In the genomic region with DNA sequence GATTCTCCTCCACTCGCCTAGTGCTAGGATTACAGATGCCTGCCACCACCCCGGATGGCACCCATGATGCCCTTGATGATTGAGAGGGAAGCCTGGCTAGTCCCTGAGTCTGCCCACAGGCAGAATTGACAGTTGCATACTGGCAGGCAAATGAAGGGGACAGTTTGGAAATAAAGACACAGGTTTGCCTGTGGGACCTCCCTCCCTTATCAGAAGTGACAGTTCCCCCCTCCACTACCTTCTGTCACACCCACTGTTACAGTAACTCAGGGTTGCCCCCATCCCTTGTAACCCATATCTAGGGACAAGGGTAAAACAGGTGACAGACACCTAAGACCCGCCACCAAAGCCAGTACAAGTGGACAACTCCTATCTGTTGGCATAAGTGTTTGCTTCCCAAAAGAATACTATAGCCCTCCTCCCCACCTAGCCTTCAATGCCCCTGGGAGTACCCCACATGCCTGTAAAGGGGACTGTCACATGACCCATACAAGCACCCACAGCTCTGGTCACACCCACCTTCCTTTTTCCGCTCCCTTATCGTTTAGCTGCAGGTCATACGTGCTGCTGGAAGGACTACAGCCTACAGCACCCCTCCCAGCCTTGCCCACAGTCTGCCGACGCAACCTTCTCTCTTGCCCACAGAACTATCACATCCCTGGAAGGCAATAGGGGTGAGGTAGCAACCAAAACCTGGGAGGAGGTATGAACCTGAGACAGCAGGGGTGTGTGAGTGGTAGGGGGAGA, we compare ENCODE assay signal across 11 mouse cellular contexts. TPM values are rescaled to one million over a fixed set of nuclear protein-coding genes. Genes with fewer than 3 reads are reported as not detected.
DNase-seq lines count a peak whose midpoint lies in the region; ATAC-seq and TF ChIP-seq lines count a peak whose summit lies in the region.
"Had no signal": no experiment of that assay in that cellular context is flagged by ENCODE, and none has a peak within 500 bp of the region (broad histone marks: within the 10 kb centered on the region; RNA-seq: fewer than 3 reads in every experiment).

No protein-coding gene starts in this region.

- no peak overlapping the region for H3K9ac ChIP-seq in heart, adult 2 months (ENCODE audit: low read depth, low read length)
- no peak overlapping the region for H3K9ac ChIP-seq in lung, postnatal 0 days (replicated peaks; ENCODE audit: low read depth)
- peak overlapping the region; percentile 38; the same call in 1 of the 2 replicates for H3K9ac ChIP-seq in liver, postnatal 0 days (replicated peaks)
- H3K9ac ChIP-seq in midbrain, embryonic 15.5 days = no peak overlapping the region
- H3K9ac ChIP-seq: embryonic facial prominence, embryonic 15.5 days had no signal

- WGBS in heart, adult 2 months = 43% methylated on average over 8 of the region's 8 CpGs
- WGBS in lung, postnatal 0 days = 78% methylated on average over 8 of the region's 8 CpGs
- WGBS in liver, postnatal 0 days (ENCODE audit: insufficient replicate concordance) = 43% methylated on average over 8 of the region's 8 CpGs
- 91% methylated on average over 8 of the region's 8 CpGs for WGBS in midbrain, embryonic 15.5 days

- TF ChIP-seq CTCF in heart, adult 2 months (IDR thresholded peaks at IDR 0.05) = no peak
- TF ChIP-seq CTCF in lung, postnatal 0 days (IDR thresholded peaks at IDR 0.05) = no peak
- TF ChIP-seq CTCF in liver, postnatal 0 days (IDR thresholded peaks at IDR 0.05; ENCODE audit: low read depth) = no peak

- H3K36me3 ChIP-seq in heart, adult 2 months (ENCODE audit: control insufficient read depth, insufficient read depth, low read length) = no peaks in the 10 kb centered on the region
- no peaks in the 10 kb centered on the region for H3K36me3 ChIP-seq in lung, postnatal 0 days (ENCODE audit: insufficient read depth, low read length)
- H3K36me3 ChIP-seq in liver, postnatal 0 days (replicated peaks; ENCODE audit: insufficient read depth, low read length) = no peaks in the 10 kb centered on the region
- no peaks in the 10 kb centered on the region for H3K36me3 ChIP-seq in midbrain, embryonic 15.5 days (replicated peaks)
- H3K36me3 ChIP-seq: embryonic facial prominence, embryonic 15.5 days had no signal

- no peak overlapping the region for H3K4me2 ChIP-seq in lung, postnatal 0 days (replicated peaks; ENCODE audit: low read depth, low read length)
- H3K4me2 ChIP-seq in liver, postnatal 0 days (ENCODE audit: low read depth, low read length) = peak overlapping the region; percentile 59
- H3K4me2 ChIP-seq in midbrain, embryonic 15.5 days = no peak overlapping the region
- H3K4me2 ChIP-seq: embryonic facial prominence, embryonic 15.5 days had no signal

- 0 out of 2 replicates have a peak, but pooled peaks have one; percentile 26 for TF ChIP-seq EP300 in heart, adult 2 months (IDR thresholded peaks at IDR 0.05; ENCODE audit: insufficient read depth, low read depth, low read length)
- TF ChIP-seq EP300 in lung, postnatal 0 days (IDR thresholded peaks at IDR 0.05) = no peak
- TF ChIP-seq EP300 in liver, postnatal 0 days (IDR thresholded peaks at IDR 0.05; ENCODE audit: low read depth) = peak; percentile 81

- no peak overlapping the region for H3K4me3 ChIP-seq in heart, adult 2 months
- no peak overlapping the region for H3K4me3 ChIP-seq in lung, postnatal 0 days (ENCODE audit: low read depth, low read length)
- peak overlapping the region; percentile 13; the same call in 1 of the 2 replicates for H3K4me3 ChIP-seq in liver, postnatal 0 days (ENCODE audit: low read depth, low read length)
- H3K4me3 ChIP-seq in midbrain, embryonic 15.5 days = no peak overlapping the region
- H3K4me3 ChIP-seq: embryonic facial prominence, embryonic 15.5 days had no signal

- peaks cover 13% of the 10 kb centered on the region for H3K4me1 ChIP-seq in heart, adult 2 months (ENCODE audit: control insufficient read depth, insufficient read depth, low read length)
- no peaks in the 10 kb centered on the region for H3K4me1 ChIP-seq in lung, postnatal 0 days (ENCODE audit: insufficient read depth, low read depth, low read length)
- H3K4me1 ChIP-seq in liver, postnatal 0 days (ENCODE audit: insufficient read depth) = peaks cover 73% of the 10 kb centered on the region
- H3K4me1 ChIP-seq in midbrain, embryonic 15.5 days = peaks cover 17% of the 10 kb centered on the region

- H3K9me3 ChIP-seq in lung, postnatal 0 days (ENCODE audit: low read length) = no peaks in the 10 kb centered on the region
- no peaks in the 10 kb centered on the region for H3K9me3 ChIP-seq in liver, postnatal 0 days (ENCODE audit: low read length)
- H3K9me3 ChIP-seq in midbrain, embryonic 15.5 days = no peaks in the 10 kb centered on the region
- H3K9me3 ChIP-seq: embryonic facial prominence, embryonic 15.5 days had no signal

- no peaks in the 10 kb centered on the region for H3K27me3 ChIP-seq in heart, adult 2 months (ENCODE audit: control insufficient read depth, insufficient read depth, low read length)
- no peaks in the 10 kb centered on the region for H3K27me3 ChIP-seq in lung, postnatal 0 days (replicated peaks; ENCODE audit: insufficient read depth, low read length)
- no peaks in the 10 kb centered on the region for H3K27me3 ChIP-seq in liver, postnatal 0 days (ENCODE audit: insufficient read depth, low read length)
- H3K27me3 ChIP-seq in midbrain, embryonic 15.5 days (replicated peaks) = no peaks in the 10 kb centered on the region
- H3K27me3 ChIP-seq: embryonic facial prominence, embryonic 15.5 days had no signal

- no peak overlapping the region for H3K27ac ChIP-seq in heart, adult 2 months
- H3K27ac ChIP-seq in lung, postnatal 0 days (ENCODE audit: low read length) = no peak overlapping the region
- peak overlapping the region; percentile 89 for H3K27ac ChIP-seq in liver, postnatal 0 days (ENCODE audit: low read depth)
- no peak overlapping the region for H3K27ac ChIP-seq in midbrain, embryonic 15.5 days
- H3K27ac ChIP-seq: embryonic facial prominence, embryonic 15.5 days had no signal

- peak in 1 of 2 experiments; percentile 6 for DNase-seq in heart, adult 2 months
- DNase-seq in heart, postnatal 36 days = no peak
- DNase-seq in lung, postnatal 0 days (ENCODE audit: low spot score) = no peak
- DNase-seq in lung, postnatal 14 days = no peak
- DNase-seq in liver, postnatal 0 days = peak; percentile 69
- no peak for DNase-seq in frontal cortex, adult 2 months (ENCODE audit: extremely low spot score in 1 of 2, low spot score in 1 of 2)
- DNase-seq in cerebellum, adult 18-20 months = no peak
- DNase-seq: adrenal gland, adult 8-10 months; cerebellum, adult 8-10 months had no signal

- TF ChIP-seq POLR2A in heart, adult 2 months (IDR thresholded peaks at IDR 0.05; ENCODE audit: insufficient read depth, low read depth, low read length) = no peak

- ATAC-seq in lung, postnatal 0 days = 0 out of 2 replicates have a peak, but pooled peaks have one; percentile 24
- ATAC-seq in liver, postnatal 0 days = peak; percentile 95
- ATAC-seq in midbrain, embryonic 15.5 days (replicated peaks) = no peak

- peaks cover 3% of the 10 kb centered on the region for H3K79me2 ChIP-seq in heart, adult 2 months (replicated peaks; ENCODE audit: control insufficient read depth, insufficient read depth, low read length)

- intact Hi-C loops in heart, adult 2 months (cut with DNase I) = no loop called here
- intact Hi-C loops in heart, postnatal 36 days (cut with DNase I) = no loop called here

RNA-seq across cellular contexts. Expression of a gene that starts 37.0 kb away (rescaled TPM):
- 100 to 1,000 TPM; 114 to 127 TPM for total RNA-seq in heart, adult 2 months (2021)
- polyA plus RNA-seq in heart, adult 2 months (2012; rRNA removed) = 52.1 and 69.0 TPM in 2 replicates
- 100 to 1,000 TPM; 119 to 136 TPM for total RNA-seq in heart, postnatal 36 days (2021)
- polyA plus RNA-seq in lung, postnatal 0 days (2015; fragmentation: Nextera tagmentation; extraction: Ambion mirVana) = 12.6 and 12.8 TPM in 2 replicates
- polyA plus RNA-seq in liver, postnatal 0 days (2015; fragmentation: Nextera tagmentation; extraction: Ambion mirVana) = 4.0 and 4.5 TPM in 2 replicates
- 63.6 and 64.3 TPM in 2 replicates for polyA plus RNA-seq in frontal cortex, adult 2 months (2012; rRNA removed)
- 43.1 and 50.0 TPM in 2 replicates for polyA plus RNA-seq in midbrain, embryonic 15.5 days (2015; fragmentation: Nextera tagmentation; extraction: Ambion mirVana)
